Mouse (Mus musculus): ENCODE measurements around the gene Tmem196.

Tmem196 gene

GRCm38 (mm10) chr12:119945589-119946310 is at the start of gene Tmem196:
TSS of gene Tmem196 (plus strand) at chr12:119945822.
- DNase-seq (ENCODE audit: extremely low read depth, low read depth): no peak

- no peak for DNase-seq (ENCODE audit: extremely low read depth, low read depth)
These were observed 680 bp downstream of the Tmem196 start for GRCm38 (mm10) chr12:119946311-119946692.

- DNase-seq (ENCODE audit: extremely low read depth, low read depth): no peak
These were observed 11.4 kb downstream of the Tmem196 start for GRCm38 (mm10) chr12:119957041-119957440.

- DNase-seq (ENCODE audit: extremely low read depth, low read depth): no peak
These were observed 15.1 kb downstream of the Tmem196 start for GRCm38 (mm10) chr12:119960730-119961129.

GRCm38 (mm10) chr12:119965373-119965772 is 19.8 kb downstream of the Tmem196 start:
- no peak for DNase-seq (ENCODE audit: extremely low read depth, low read depth)

- no peak for DNase-seq (ENCODE audit: extremely low read depth, low read depth)
These were observed 24.4 kb downstream of the Tmem196 start for GRCm38 (mm10) chr12:119970068-119970467.

GRCm38 (mm10) chr12:119981731-119982130 is 36.1 kb downstream of the Tmem196 start:
- peak; percentile 0 for DNase-seq (ENCODE audit: extremely low read depth, low read depth)

GRCm38 (mm10) chr12:119998267-119998666 is 52.6 kb downstream of the Tmem196 start:
- DNase-seq (ENCODE audit: extremely low read depth, low read depth): no peak

- DNase-seq (ENCODE audit: extremely low read depth, low read depth): no peak
These were observed 58.7 kb downstream of the Tmem196 start for GRCm38 (mm10) chr12:120004280-120004679.

GRCm38 (mm10) chr12:120014768-120015167 is 69.1 kb downstream of the Tmem196 start:
- DNase-seq (ENCODE audit: extremely low read depth, low read depth): no peak

- DNase-seq (ENCODE audit: extremely low read depth, low read depth): no peak
These were observed 69.6 kb downstream of the Tmem196 start for GRCm38 (mm10) chr12:120015201-120015600.

GRCm38 (mm10) chr12:120028089-120028959 is 82.7 kb downstream of the Tmem196 start:
- peak; percentile 31 for DNase-seq (ENCODE audit: extremely low read depth, low read depth)
